Mouse (Mus musculus) testis, adult 2 months (tissue): ENCODE data around the gene Armh1.

Experiments
- CTCF ChIP-seq: fragments of 200-500 bp; IDR thresholded peaks from 2 replicates; pipeline ENCODE4 v1.5.1; 2012; ENCODE audit warnings: low read depth, mild to moderate bottlenecking, inconsistent platforms, low read length, moderate library complexity; ENCODE audit not compliant: control insufficient read depth, insufficient read depth, insufficient replicate concordance
- POLR2A ChIP-seq: fragments of 200-500 bp; IDR thresholded peaks from 2 replicates; pipeline ENCODE4 v1.6.1; 2012; ENCODE audit warnings: low read depth, mild to moderate bottlenecking, inconsistent platforms, low read length, moderate library complexity; ENCODE audit not compliant: control insufficient read depth

DNA sequence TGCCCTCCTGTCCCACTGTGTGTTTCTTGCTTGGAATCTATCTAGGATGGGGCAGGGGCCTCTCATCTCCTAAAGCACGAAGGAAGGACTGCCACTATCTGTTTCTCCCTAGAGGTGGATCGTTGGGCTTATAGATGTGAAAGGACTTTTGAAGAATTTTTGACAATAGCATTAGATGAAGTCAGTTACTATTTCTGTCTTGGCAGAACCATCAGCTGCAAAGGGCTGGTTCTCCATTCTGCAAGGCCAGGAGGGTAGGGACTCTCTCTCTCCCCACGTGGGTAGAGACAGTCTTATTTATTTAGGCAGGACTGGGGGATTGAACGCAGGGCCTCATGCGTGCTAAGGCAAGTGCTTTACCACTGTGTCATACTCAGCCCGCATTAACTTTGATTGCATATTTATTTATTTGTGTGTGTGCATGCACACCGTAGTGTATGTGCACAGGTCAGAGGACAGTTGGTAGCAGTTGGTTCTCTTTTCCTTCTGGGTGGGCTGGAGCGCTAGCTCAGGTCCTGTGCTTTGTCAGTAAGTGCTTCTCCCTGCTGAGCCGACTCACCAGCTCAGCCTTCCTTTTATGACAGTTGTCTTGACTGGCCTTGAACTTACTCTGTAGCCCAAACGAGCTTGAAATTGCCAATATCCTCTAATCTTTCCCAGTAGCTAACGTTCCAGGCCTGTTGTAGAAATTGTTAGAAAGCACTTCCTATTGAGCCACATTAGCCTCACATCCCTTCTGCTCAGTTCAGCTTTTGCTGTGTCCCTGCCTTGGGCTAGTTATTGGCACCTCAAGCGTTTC, 1.5 kb upstream of the Armh1 start:
- TF ChIP-seq POLR2A (no peak), CTCF (no peak)
